Mouse (Mus musculus) pancreas, adult 10 weeks (tissue): Measurements from ENCODE around the gene Tprkb. TPM values are rescaled to one million over a fixed set of nuclear protein-coding genes. Genes with fewer than 3 reads are reported as not detected.

Experiments used
- polyA plus RNA-seq: library from polyadenylated mRNA; stranded (reverse); fragments of 350-450 nt; fragmentation: Illumina TruSeq; extraction: RNeasy Lipid Tissue Mini Kit (QIAGEN cat#74804); gene quantifications from one replicate; pipeline ENCODE4 v1.2.3, GENCODE M21; 2015; ENCODE audit warnings: low read depth, low replicate concordance; ENCODE audit not compliant: insufficient read depth

Tprkb gene
- polyA plus RNA-seq: 10.5 TPM

GRCm38 (mm10) chr6:85911587-85911986 is at the start of gene Tprkb:
Tprkb (plus strand) TSS chr6:85911865.

GRCm38 (mm10) chr6:85869006-85869405 is 42.7 kb upstream of the Tprkb start, which contains the start of gene Nat8f2:
Nat8f2 (minus strand) TSS chr6:85869158.

GRCm38 (mm10) chr6:85904642-85905061 is 7.0 kb upstream of the Tprkb start, which contains the start of gene Nat8f4:
Nat8f4 (minus strand) TSS chr6:85904884.

GRCm38 (mm10) chr6:85915539-85916513 is 4.2 kb downstream of the Tprkb start, which contains the start of gene Nat8f1:
Nat8f1 (minus strand) TSS chr6:85915687.

GRCm38 (mm10) chr6:85961101-85962091 is 49.7 kb downstream of the Tprkb start, which contains the start of gene Dusp11:
Dusp11 (minus strand) TSS chr6:85961667.

Other genes starting within 250 kb of the Tprkb start
- not detected for gene Nat8f7, start 198.7 kb upstream of the Tprkb start, polyA plus RNA-seq
- 0.57 TPM for gene Nat8f3, start 146.1 kb upstream of the Tprkb start, polyA plus RNA-seq
- 1.5 TPM for gene Nat8f6, start 90.9 kb upstream of the Tprkb start, polyA plus RNA-seq
- not detected for gene Nat8f5, start 90.9 kb upstream of the Tprkb start, polyA plus RNA-seq
- 18.7 TPM for gene Nat8, start 79.8 kb upstream of the Tprkb start, polyA plus RNA-seq
- 0.31 TPM for gene Nat8f2, start 42.7 kb upstream of the Tprkb start, polyA plus RNA-seq
- 3.1 TPM for gene Nat8f4, start 7.0 kb upstream of the Tprkb start, polyA plus RNA-seq
- 28.5 TPM for gene Nat8f1, start 3.8 kb downstream of the Tprkb start, polyA plus RNA-seq
- 21.0 TPM for gene Dusp11, start 49.8 kb downstream of the Tprkb start, polyA plus RNA-seq
- gene Figla, start 104.3 kb downstream of the Tprkb start, polyA plus RNA-seq: not detected
- 0.13 TPM for gene Add2, start 116.8 kb downstream of the Tprkb start, polyA plus RNA-seq